Mouse (Mus musculus) limb, embryonic 14.5 days (tissue): Measurements from ENCODE around the gene Asic4. TPM values are rescaled to one million over a fixed set of nuclear protein-coding genes. Genes with fewer than 3 reads are reported as not detected.

Source experiments
- ATAC-seq: fragments of 200-750 bp; cut with Nextera tagmentation; 2 replicates; pipeline ENCODE4 v1.8.0; 2017; ENCODE audit warnings: low read depth, moderate number of reproducible peaks, moderate TSS enrichment; ENCODE audit not compliant: low FRiP score
- DNase-seq: peaks from one replicate; pipeline ENCODE4 v3.0.0-alpha.2; 2015; ENCODE audit warnings: low spot score
- H3K27ac ChIP-seq: fragments of 300-500 bp; sonication (generic); replicated peaks from 2 replicates; pipeline ENCODE4 v1.5.1; 2014; ENCODE audit warnings: low read depth, mild to moderate bottlenecking, low read length, moderate library complexity, mixed read lengths
- H3K27me3 ChIP-seq: fragments of 300-500 bp; sonication (generic); 2 replicates; pipeline ENCODE4 v1.6.1; 2014; ENCODE audit warnings: low read length, mixed read lengths; ENCODE audit not compliant: control insufficient read depth, insufficient read depth
- H3K36me3 ChIP-seq: fragments of 300-500 bp; sonication (generic); 2 replicates; pipeline ENCODE4 v1.6.1; 2014; ENCODE audit warnings: mild to moderate bottlenecking, low read length, moderate library complexity, mixed read lengths; ENCODE audit not compliant: control insufficient read depth, insufficient read depth
- H3K4me1 ChIP-seq: fragments of 300-500 bp; sonication (generic); 2 replicates; pipeline ENCODE4 v1.6.1; 2014; ENCODE audit warnings: antibody characterized with exemption, low read length, mixed read lengths; ENCODE audit not compliant: control insufficient read depth, insufficient read depth
- H3K4me2 ChIP-seq: fragments of 300-500 bp; sonication (generic); replicated peaks from 2 replicates; pipeline ENCODE4 v1.6.1; 2014; ENCODE audit warnings: low read depth, mild to moderate bottlenecking, low read length, moderate library complexity; ENCODE audit not compliant: severe bottlenecking
- H3K4me3 ChIP-seq: fragments of 300-500 bp; sonication (generic); replicated peaks from 2 replicates; pipeline ENCODE4 v1.5.1; 2014; ENCODE audit warnings: low read length
- H3K9ac ChIP-seq: fragments of 300-500 bp; sonication (generic); 2 replicates; pipeline ENCODE4 v1.6.1; 2014; ENCODE audit warnings: mild to moderate bottlenecking, low read depth, low read length, moderate library complexity; ENCODE audit not compliant: severe bottlenecking
- H3K9me3 ChIP-seq: fragments of 300-500 bp; sonication (generic); 2 replicates; pipeline ENCODE4 v1.6.1; 2016; ENCODE audit warnings: low read length; ENCODE audit not compliant: control insufficient read depth
- POLR2A ChIP-seq: fragments of 200-500 bp; IDR thresholded peaks from 2 replicates; pipeline ENCODE4 v1.8.0; 2012; ENCODE audit warnings: inconsistent platforms, mild to moderate bottlenecking, moderate library complexity, borderline replicate concordance; ENCODE audit not compliant: insufficient read depth, insufficient read length; ENCODE audit errors: extremely low read depth
- WGBS: fragments of 180-500 bp; shearing (Covaris S2); extraction: QIAGEN DNeasy Blood & Tissue Kit; methylation state at CpG from one replicate; pipeline ENCODE4 v1.1.7; 2014; 5-methylcytosine and 5-hydroxymethylcytosine counted together
- polyA plus RNA-seq, 2 experiments: library from polyadenylated mRNA; depleted of rRNA in 1 of 2; stranded (reverse) in 1 of 2; unstranded in 1 of 2; fragments of >200 nt; fragmentation: Nextera tagmentation in 1 of 2; extraction: Ambion mirVana in 1 of 2; gene quantifications; 2 replicates each; pipeline versions ENCODE4 v1.2.1 to v1.2.3; 2012 to 2014

The Asic4 gene
- polyA plus RNA-seq, 2 experiments = 0.15 to 0.35 TPM

DNA sequence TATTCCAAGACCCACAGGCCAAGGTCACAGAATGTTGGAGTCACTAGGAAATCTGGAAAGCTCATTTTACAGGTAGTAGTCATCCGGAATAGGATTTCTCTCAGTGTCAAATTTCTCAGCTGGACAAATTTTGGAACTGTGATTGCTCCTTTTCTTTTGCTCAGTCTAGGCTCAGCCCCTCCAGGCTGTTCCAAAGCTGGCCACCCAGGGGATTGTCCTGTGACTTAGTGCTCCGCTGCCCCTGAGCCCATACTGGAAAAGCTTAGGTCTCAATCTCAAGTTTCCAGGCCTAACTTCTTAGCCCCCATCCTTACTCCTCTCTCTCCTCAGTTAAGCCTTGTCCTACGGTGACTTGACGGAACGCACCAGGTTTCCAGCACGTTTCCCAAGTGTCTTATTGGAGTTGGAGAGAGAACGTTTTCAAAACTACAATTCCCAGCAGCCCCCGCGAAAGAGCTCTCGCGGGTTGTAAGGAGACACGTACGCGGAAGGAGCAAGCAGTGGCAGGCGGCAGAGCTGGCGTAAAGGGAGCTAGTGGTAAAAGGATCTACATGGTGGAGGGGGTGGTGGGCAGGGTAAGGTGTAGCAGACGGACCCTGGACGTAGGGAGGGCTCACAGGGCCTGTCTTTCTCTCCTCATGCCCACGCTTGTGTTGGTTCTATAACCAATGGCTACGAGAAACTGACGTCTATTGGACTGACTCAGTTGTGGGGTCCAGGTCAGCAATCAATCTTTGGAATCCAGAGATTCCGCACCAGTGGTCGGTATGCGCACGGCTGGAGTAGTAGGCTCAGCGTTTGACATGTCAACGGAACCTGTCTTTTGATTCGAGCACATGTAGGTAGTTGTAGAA lies 14.5 kb upstream of the Asic4 start, which contains the start of gene Gmppa:
Gmppa (plus strand) TSS at position 456 of the 854 bp plus-strand sequence.
- peak within 1 kb of the TSS; percentile 64 for H3K9ac ChIP-seq
- peak; percentile 89 for ATAC-seq
- WGBS = 5% methylated on average over 28 of the region's 28 CpGs
- DNase-seq = peak; percentile 94
- peak within 1 kb of the TSS; percentile 66 for H3K27ac ChIP-seq
- peak within 1 kb of the TSS; percentile 50 for H3K4me3 ChIP-seq
- peaks cover 7% of the 10 kb centered on the region; the same call in 1 of the 2 replicates for H3K36me3 ChIP-seq
- TF ChIP-seq POLR2A = peak; percentile 80; the same call in 1 of the 2 replicates
- H3K27me3 ChIP-seq = no peaks in the 10 kb centered on the region
- no peaks in the 10 kb centered on the region for H3K9me3 ChIP-seq
- H3K4me2 ChIP-seq = peak within 1 kb of the TSS; percentile 52
- H3K4me1 ChIP-seq = peaks cover 14% of the 10 kb centered on the region

DNA sequence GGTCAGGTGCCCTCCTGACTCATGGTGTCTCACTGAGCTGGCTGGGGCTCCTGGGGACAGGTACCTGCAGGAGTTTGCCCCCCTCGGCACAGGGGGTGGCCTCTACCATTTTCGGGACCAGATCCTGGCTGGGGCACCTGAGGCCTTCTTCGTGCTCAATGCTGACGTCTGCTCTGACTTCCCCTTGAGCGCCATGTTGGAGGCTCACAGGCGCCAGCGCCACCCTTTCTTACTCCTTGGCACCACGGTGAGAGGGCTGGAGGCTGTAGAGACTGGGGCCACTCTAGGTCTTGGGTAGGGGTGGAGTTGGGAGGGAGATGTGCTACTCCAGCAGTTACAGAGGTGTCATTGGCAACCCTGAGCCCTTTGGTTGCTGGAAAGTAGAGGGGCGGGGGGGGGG lies 11.5 kb upstream of the Asic4 start:
- TF ChIP-seq POLR2A = no peak
- H3K4me1 ChIP-seq = peaks cover 14% of the 10 kb centered on the region
- H3K9ac ChIP-seq = no peak overlapping the region
- H3K4me2 ChIP-seq = no peak overlapping the region
- no peak for DNase-seq
- no peak overlapping the region for H3K27ac ChIP-seq
- peaks cover 20% of the 10 kb centered on the region for H3K36me3 ChIP-seq
- WGBS = 68% methylated on average over 8 of the region's 9 CpGs
- H3K27me3 ChIP-seq = no peaks in the 10 kb centered on the region
- no peak overlapping the region for H3K4me3 ChIP-seq
- ATAC-seq = no peak
- no peaks in the 10 kb centered on the region for H3K9me3 ChIP-seq

DNA sequence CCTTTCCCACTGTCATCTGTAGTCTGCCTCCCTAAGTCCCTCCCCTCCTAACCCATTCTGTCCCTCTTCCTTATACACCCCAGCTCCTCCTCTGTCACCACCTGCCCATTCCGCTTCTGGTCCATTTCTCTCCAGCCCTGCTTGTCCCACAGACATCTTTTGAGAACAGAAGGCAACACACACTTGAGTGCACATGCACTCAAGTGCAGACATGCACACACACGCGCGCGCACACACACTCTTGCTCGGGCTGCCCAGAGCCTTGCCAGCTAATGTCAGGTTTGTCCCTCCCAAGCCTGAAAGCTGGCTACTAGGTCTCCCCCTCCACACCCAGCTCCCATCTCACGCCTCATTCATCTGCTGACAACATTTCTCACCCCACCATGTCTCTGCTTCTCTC lies 9.6 kb upstream of the Asic4 start:
- 96% methylated on average over 7 of the region's 7 CpGs for WGBS
- no peak overlapping the region for H3K27ac ChIP-seq
- peaks cover 17% of the 10 kb centered on the region for H3K4me1 ChIP-seq
- H3K4me2 ChIP-seq = no peak overlapping the region
- peaks cover 13% of the 10 kb centered on the region for H3K27me3 ChIP-seq
- H3K36me3 ChIP-seq = peaks cover 20% of the 10 kb centered on the region
- no peaks in the 10 kb centered on the region for H3K9me3 ChIP-seq
- H3K9ac ChIP-seq = no peak overlapping the region
- no peak overlapping the region for H3K4me3 ChIP-seq
- no peak for TF ChIP-seq POLR2A
- DNase-seq (no peak), ATAC-seq (no peak)

DNA sequence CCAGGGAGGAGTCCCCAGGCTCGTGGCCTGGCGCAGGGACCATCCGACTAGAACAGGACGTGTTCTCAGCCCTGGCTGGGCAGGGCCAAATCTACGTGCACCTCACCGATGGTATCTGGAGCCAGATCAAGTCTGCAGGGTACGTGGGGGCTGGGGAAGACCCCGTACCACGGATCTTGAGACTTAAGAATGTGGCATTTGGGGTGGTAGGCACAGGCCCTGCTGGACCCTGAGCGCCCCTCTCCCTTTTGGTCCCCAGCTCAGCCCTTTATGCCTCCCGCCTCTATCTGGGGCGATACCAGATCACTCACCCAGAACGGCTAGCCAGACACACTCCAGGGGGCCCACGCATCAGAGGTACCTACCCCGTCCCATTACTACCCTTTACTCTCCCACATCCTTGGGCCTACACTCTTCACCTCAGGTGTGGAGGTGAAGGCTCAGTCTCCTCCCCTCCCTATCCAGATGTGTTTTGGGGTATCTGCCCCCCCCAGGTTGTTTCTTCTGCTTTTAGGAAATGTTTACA lies 8.7 kb upstream of the Asic4 start:
- TF ChIP-seq POLR2A = no peak
- no peak overlapping the region for H3K27ac ChIP-seq
- peaks cover 20% of the 10 kb centered on the region for H3K4me1 ChIP-seq
- H3K4me3 ChIP-seq = no peak overlapping the region
- DNase-seq (no peak), ATAC-seq (no peak)
- 81% methylated on average over 14 of the region's 15 CpGs for WGBS
- no peak overlapping the region for H3K4me2 ChIP-seq
- H3K9me3 ChIP-seq = no peaks in the 10 kb centered on the region
- peaks cover 21% of the 10 kb centered on the region for H3K27me3 ChIP-seq
- peaks cover 20% of the 10 kb centered on the region for H3K36me3 ChIP-seq
- H3K9ac ChIP-seq = no peak overlapping the region

DNA sequence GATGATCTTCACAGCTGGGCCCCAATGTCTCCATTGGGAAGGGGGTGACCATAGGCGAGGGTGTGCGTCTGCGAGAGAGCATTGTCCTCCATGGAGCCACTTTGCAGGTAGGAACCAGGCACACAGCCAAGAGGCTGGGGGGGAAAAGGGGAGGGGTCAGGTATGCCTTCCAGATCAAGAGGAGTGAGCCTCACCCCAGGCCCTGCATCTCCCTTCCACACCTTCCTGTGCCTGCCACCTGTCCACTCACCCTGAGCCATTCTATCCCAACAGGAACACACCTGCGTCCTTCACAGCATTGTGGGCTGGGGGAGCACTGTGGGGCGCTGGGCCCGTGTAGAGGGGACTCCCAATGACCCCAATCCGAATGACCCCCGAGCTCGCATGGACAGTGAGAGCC lies 8.1 kb upstream of the Asic4 start:
- H3K9ac ChIP-seq = no peak overlapping the region
- no peak for DNase-seq
- H3K9me3 ChIP-seq = no peaks in the 10 kb centered on the region
- no peak overlapping the region for H3K27ac ChIP-seq
- H3K36me3 ChIP-seq = peaks cover 20% of the 10 kb centered on the region
- no peak overlapping the region for H3K4me2 ChIP-seq
- peaks cover 27% of the 10 kb centered on the region for H3K27me3 ChIP-seq
- H3K4me3 ChIP-seq = no peak overlapping the region
- WGBS = 76% methylated on average over 9 of the region's 9 CpGs
- H3K4me1 ChIP-seq = peaks cover 20% of the 10 kb centered on the region; the same call in 1 of the 2 replicates
- TF ChIP-seq POLR2A = no peak
- no peak for ATAC-seq
